Mouse (Mus musculus) hindbrain, embryonic 13.5 days (tissue): ENCODE measurements around the gene Syt3. TPM values are rescaled to one million over a fixed set of nuclear protein-coding genes. Genes with fewer than 3 reads are reported as not detected.

Experiments used
- ATAC-seq: fragments of 200-750 bp; cut with Nextera tagmentation; 2 replicates; pipeline ENCODE4 v1.8.0; 2017; ENCODE audit warnings: moderate TSS enrichment; ENCODE audit not compliant: low FRiP score
- H3K27ac ChIP-seq: fragments of 300-500 bp; sonication (generic); 2 replicates; pipeline ENCODE4 v1.5.1; 2015; ENCODE audit warnings: inconsistent platforms, mild to moderate bottlenecking, moderate library complexity
- H3K27me3 ChIP-seq: fragments of 300-500 bp; sonication (generic); 2 replicates; pipeline ENCODE4 v1.6.1; 2015; ENCODE audit warnings: mild to moderate bottlenecking, inconsistent platforms
- H3K36me3 ChIP-seq: fragments of 300-500 bp; sonication (generic); 2 replicates; pipeline ENCODE4 v1.6.1; 2015; ENCODE audit warnings: mild to moderate bottlenecking, inconsistent platforms
- H3K4me1 ChIP-seq: fragments of 300-500 bp; sonication (generic); replicated peaks from 2 replicates; pipeline ENCODE4 v1.6.1; 2015; ENCODE audit warnings: inconsistent platforms
- H3K4me2 ChIP-seq: fragments of 300-500 bp; sonication (generic); 2 replicates; pipeline ENCODE4 v1.6.1; 2015; ENCODE audit warnings: inconsistent platforms, mild to moderate bottlenecking, moderate library complexity
- H3K4me3 ChIP-seq: fragments of 300-500 bp; sonication (generic); 2 replicates; pipeline ENCODE4 v1.5.1; 2015; ENCODE audit warnings: mild to moderate bottlenecking, inconsistent platforms
- H3K9ac ChIP-seq: fragments of 300-500 bp; sonication (generic); 2 replicates; pipeline ENCODE4 v1.6.1; 2015; ENCODE audit warnings: mild to moderate bottlenecking, inconsistent platforms
- H3K9me3 ChIP-seq: fragments of 300-500 bp; sonication (generic); 2 replicates; pipeline ENCODE4 v1.6.1; 2016; ENCODE audit warnings: inconsistent platforms
- WGBS: fragments of 180-500 bp; shearing (Covaris S2); methylation state at CpG from one replicate; pipeline ENCODE4 v1.1.7; 2015; 5-methylcytosine and 5-hydroxymethylcytosine counted together
- polyA plus RNA-seq: library from polyadenylated mRNA; unstranded; fragments of >200 nt; fragmentation: Nextera tagmentation; extraction: Ambion mirVana; gene quantifications from 2 replicates; pipeline ENCODE4 v1.2.1, GENCODE M21; 2015

Gene Syt3
- polyA plus RNA-seq, 1 experiment from 2014 or later, result 26.1 TPM

DNA sequence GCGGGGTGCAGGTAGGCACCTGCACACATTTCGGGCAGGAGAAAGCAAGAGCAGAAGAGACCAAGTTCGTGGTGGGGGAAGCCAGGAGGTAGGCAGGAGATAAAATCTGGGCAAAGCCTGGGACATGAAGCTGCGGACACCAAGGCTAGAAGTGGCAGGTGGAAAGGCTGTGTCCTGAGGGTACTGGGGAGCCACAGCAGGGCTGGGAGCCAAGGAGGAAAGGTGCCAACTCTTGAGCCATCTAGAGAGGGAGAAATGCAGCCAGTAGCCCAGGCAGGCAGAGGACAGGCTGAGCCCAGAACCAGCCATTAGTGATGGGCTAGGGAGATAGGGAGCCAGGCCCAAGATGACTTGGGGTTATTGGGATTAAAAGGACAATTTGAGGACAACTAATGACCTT lies 7.9 kb downstream of the Syt3 start:
- no peaks in the 10 kb centered on the region for H3K9me3 ChIP-seq
- ATAC-seq, result no peak
- no peak overlapping the region for H3K4me3 ChIP-seq
- no peak overlapping the region for H3K4me2 ChIP-seq
- H3K36me3 ChIP-seq, result peaks cover 6% of the 10 kb centered on the region; the same call in 1 of the 2 replicates
- no peak overlapping the region for H3K27ac ChIP-seq
- no peaks in the 10 kb centered on the region for H3K4me1 ChIP-seq
- WGBS, result 89% methylated on average over 4 of the region's 4 CpGs
- H3K9ac ChIP-seq, result no peak overlapping the region
- peaks cover 12% of the 10 kb centered on the region; the same call in 1 of the 2 replicates for H3K27me3 ChIP-seq

DNA sequence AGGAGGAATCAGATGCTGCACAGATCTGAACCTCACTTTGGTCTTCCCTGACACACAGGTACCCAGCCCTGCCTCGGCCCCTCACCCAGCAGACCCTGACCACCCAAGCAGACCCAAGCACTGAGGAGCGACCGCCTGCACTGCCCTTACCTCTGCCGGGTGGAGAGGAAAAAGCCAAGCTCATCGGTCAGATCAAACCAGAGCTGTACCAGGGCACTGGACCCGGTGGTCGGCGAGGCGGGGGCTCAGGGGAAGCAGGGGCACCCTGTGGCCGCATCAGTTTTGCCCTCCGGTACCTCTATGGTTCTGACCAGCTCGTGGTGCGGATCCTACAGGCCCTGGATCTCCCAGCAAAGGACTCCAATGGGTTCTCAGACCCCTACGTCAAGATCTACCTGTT lies 8.4 kb downstream of the Syt3 start:
- 85% methylated on average over 14 of the region's 14 CpGs for WGBS

DNA sequence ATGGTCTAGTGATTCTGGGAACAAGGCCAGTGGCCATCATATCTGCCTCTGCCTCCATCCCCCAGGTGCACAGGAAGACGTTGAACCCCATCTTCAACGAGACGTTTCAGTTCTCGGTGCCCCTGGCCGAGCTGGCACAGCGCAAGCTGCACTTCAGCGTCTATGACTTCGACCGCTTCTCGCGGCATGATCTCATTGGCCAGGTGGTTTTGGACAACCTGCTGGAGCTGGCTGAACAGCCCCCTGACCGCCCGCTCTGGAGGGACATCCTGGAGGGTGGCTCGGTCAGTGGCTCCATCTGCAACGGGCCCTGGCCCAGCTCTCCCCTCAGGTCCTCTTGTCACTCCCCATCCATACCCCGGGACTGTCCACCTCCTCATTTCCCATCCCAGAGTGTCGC lies 9.4 kb downstream of the Syt3 start:
- Histone ChIP-seq H3K4me2 (no peak overlapping the region), H3K36me3 (peaks cover 6% of the 10 kb centered on the region; the same call in 1 of the 2 replicates), H3K9me3 (no peaks in the 10 kb centered on the region), H3K4me3 (no peak overlapping the region), H3K27me3 (0 out of 2 replicates have a peak, but pooled peaks cover 2% of the 10 kb centered on the region), H3K27ac (no peak overlapping the region), H3K4me1 (no peaks in the 10 kb centered on the region), H3K9ac (no peak overlapping the region)
- ATAC-seq, result no peak
- 91% methylated on average over 17 of the region's 17 CpGs for WGBS

More for the DNA sequence above, 8.4 kb downstream of the Syt3 start:
- peaks cover 6% of the 10 kb centered on the region; the same call in 1 of the 2 replicates for H3K36me3 ChIP-seq
- no peak for ATAC-seq
- no peak overlapping the region for H3K4me3 ChIP-seq
- no peak overlapping the region for H3K27ac ChIP-seq
- no peaks in the 10 kb centered on the region for H3K9me3 ChIP-seq
- no peak overlapping the region for H3K9ac ChIP-seq
- no peak overlapping the region for H3K4me2 ChIP-seq
- H3K4me1 ChIP-seq, result no peaks in the 10 kb centered on the region
- peaks cover 11% of the 10 kb centered on the region; the same call in 1 of the 2 replicates for H3K27me3 ChIP-seq

DNA sequence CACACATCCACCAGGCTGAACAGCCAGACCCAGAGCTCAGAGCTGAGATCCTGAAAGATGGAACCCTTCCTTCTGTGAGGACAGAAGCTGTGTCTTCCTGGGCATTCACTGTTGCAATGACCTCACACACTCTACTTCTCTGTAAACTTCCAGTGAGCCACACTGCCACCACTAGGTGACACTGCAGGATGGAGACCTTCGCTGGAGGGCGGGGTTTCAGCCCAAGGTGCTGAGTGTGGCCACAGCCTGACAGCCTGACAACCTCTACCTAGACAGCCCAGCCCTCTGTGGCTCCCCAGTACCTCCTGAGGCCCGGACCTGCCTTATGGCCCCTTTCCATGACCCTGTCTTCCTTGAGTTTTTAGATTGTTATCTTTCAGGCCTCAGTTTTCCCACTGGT lies 14.7 kb downstream of the Syt3 start:
- H3K27ac ChIP-seq, result no peak overlapping the region
- H3K9me3 ChIP-seq, result no peaks in the 10 kb centered on the region
- peaks cover 6% of the 10 kb centered on the region; the same call in 1 of the 2 replicates for H3K36me3 ChIP-seq
- peak; percentile 50; the same call in 1 of the 2 replicates for ATAC-seq
- no peak overlapping the region for H3K4me2 ChIP-seq
- peaks cover 13% of the 10 kb centered on the region; the same call in 1 of the 2 replicates for H3K27me3 ChIP-seq
- no peak overlapping the region for H3K4me3 ChIP-seq
- no peak overlapping the region for H3K9ac ChIP-seq
- H3K4me1 ChIP-seq, result no peaks in the 10 kb centered on the region
- WGBS, result 9% methylated on average over 3 of the region's 3 CpGs

DNA sequence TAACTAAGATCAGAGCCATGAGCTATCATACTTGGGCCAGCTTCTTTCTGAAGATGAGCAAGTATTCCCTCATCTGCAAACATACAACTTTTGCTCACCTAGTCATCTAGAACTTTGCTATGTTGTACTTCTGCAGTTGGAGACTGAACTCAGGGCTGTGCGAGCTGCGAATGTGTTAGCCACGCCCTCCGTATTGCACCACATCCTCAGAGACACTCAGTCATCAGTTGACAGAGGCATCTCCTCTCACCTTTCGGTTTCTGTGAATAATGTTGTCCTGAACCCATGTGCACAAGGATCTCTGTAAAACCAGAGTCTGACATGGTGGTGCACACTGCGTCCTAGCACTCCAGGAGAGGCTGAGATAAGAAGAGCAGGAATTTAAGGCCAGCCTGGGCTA lies 17.8 kb downstream of the Syt3 start:
- H3K4me1 ChIP-seq, result peaks cover 4% of the 10 kb centered on the region
- 86% methylated on average over 6 of the region's 6 CpGs for WGBS
- no peak overlapping the region for H3K9ac ChIP-seq
- H3K36me3 ChIP-seq, result no peaks in the 10 kb centered on the region
- no peak for ATAC-seq
- no peak overlapping the region for H3K4me2 ChIP-seq
- no peak overlapping the region for H3K4me3 ChIP-seq
- no peaks in the 10 kb centered on the region for H3K9me3 ChIP-seq
- no peak overlapping the region for H3K27ac ChIP-seq
- peaks cover 15% of the 10 kb centered on the region; the same call in 1 of the 2 replicates for H3K27me3 ChIP-seq

DNA sequence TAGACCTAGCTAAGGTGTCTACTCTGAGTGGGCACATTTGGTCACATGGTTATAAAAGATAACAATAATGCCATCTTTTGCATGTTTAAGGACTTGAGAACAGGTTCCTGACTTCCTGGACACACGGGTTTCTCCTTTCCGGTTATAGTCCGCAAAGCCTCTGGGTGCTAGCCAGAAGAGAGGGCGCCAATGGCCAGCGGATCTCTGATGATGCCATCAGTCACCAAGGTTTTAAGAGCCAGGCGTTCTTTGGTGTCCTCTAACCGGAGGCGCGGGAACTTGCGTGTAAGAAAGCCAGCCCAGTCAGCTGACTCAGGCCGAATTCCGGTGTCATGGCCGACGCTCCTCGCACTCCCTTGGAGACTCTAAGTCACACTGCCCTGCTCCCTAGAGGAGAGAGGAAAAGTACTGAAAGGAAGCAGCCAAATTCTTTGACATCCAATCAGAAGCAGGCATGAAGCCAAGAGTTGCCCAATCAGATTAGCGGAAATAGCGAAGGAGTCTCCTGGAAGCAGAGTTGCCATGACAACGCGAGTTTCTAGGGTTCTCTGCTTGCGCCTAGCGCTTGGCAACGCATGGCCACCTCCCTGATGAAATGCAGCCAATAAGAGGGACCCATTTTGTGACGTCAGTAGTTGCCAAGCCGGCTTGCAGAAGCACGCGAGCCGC lies 21.6 kb downstream of the Syt3 start:
- no peak overlapping the region for H3K9ac ChIP-seq
- ATAC-seq, result peak; percentile 96
- WGBS, result under 1% methylated on average over 27 of the region's 27 CpGs

DNA sequence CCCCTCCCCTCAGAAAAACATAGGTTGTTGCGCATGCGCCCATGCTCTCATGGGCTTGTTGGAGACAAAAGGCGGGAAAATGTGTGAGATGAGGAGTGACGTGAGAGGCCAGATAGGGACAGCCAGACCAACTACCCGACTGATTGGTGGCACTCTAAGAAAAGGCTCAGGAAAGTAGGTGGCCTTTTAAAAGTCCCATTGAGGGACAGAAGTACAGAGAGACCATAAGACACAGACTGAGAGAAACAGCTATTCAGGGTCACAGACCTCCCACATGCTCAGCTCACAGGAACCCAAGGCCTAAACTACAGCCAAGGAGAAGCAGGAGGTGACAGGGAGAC lies 22.1 kb downstream of the Syt3 start:
- Histone ChIP-seq H3K9me3 (no peaks in the 10 kb centered on the region), H3K4me2 (no peak overlapping the region), H3K27me3 (peaks cover 8% of the 10 kb centered on the region; the same call in 1 of the 2 replicates), H3K9ac (no peak overlapping the region), H3K27ac (no peak overlapping the region), H3K4me1 (peaks cover 4% of the 10 kb centered on the region), H3K4me3 (no peak overlapping the region), H3K36me3 (no peaks in the 10 kb centered on the region)
- no peak; the same call in 1 of the 2 replicates for ATAC-seq
- WGBS, result under 1% methylated on average over 5 of the region's 5 CpGs

More for the DNA sequence above, 21.6 kb downstream of the Syt3 start:
- H3K27ac ChIP-seq, result peak overlapping the region; percentile 86
- H3K4me2 ChIP-seq, result peak overlapping the region; percentile 61
- H3K36me3 ChIP-seq, result no peaks in the 10 kb centered on the region
- peak overlapping the region; percentile 41 for H3K4me3 ChIP-seq
- H3K4me1 ChIP-seq, result peaks cover 4% of the 10 kb centered on the region
- H3K9me3 ChIP-seq, result no peaks in the 10 kb centered on the region
- H3K27me3 ChIP-seq, result peaks cover 12% of the 10 kb centered on the region; the same call in 1 of the 2 replicates

DNA sequence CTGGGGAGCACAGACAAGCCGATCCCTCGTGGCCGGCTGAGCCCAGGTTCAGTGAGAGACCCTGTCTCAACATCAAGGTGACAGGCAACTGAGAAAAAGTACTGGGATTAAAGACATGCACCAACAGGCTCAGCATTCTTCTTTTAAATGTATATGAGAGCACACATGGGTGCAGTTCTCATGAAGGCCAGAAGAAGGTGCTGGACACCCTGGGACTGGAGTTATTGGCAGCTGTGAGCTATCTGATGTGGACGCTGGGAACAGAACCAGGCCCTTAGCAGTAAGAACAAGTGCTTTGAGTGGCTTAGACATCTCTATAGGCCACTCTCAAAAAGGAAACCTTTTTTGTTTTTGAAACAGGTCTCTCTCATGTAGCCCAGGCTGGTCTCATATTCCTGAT lies 27.2 kb downstream of the Syt3 start:
- H3K27ac ChIP-seq, result no peak overlapping the region
- no peak overlapping the region for H3K9ac ChIP-seq
- H3K27me3 ChIP-seq, result 0 out of 2 replicates have a peak, but pooled peaks cover 7% of the 10 kb centered on the region
- no peaks in the 10 kb centered on the region for H3K36me3 ChIP-seq
- no peak for ATAC-seq
- H3K9me3 ChIP-seq, result no peaks in the 10 kb centered on the region
- 91% methylated on average over 4 of the region's 4 CpGs for WGBS
- no peak overlapping the region for H3K4me3 ChIP-seq
- peaks cover under 1% of the 10 kb centered on the region; the same call in 1 of the 2 replicates for H3K4me1 ChIP-seq
- no peak overlapping the region for H3K4me2 ChIP-seq

DNA sequence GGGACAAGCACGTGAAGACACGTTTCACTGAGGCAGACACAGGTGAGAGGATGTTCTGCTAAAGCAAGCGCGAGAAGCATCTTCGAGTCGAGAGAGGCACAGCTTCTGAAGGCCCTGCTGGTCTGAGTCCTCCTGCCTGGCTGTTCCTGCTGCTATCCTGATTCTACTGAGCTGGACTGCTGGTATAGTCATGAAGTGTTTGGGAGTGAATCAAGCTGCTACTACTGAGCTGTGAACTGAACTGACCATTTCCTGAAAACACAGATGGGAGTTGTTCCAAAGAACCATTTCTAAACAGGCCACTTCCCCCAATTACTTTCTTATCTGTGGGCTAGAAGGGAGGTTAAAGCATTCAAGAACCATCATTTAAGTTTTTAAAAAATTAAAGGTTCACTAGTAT lies 29.4 kb downstream of the Syt3 start:
- no peaks in the 10 kb centered on the region for H3K9me3 ChIP-seq
- H3K4me3 ChIP-seq, result no peak overlapping the region
- H3K27me3 ChIP-seq, result 0 out of 2 replicates have a peak, but pooled peaks cover 3% of the 10 kb centered on the region
- no peaks in the 10 kb centered on the region for H3K4me1 ChIP-seq
- H3K4me2 ChIP-seq, result no peak overlapping the region
- no peak for ATAC-seq
- no peak overlapping the region for H3K9ac ChIP-seq
- no peaks in the 10 kb centered on the region for H3K36me3 ChIP-seq
- H3K27ac ChIP-seq, result no peak overlapping the region
- WGBS, result 84% methylated on average over 6 of the region's 6 CpGs

DNA sequence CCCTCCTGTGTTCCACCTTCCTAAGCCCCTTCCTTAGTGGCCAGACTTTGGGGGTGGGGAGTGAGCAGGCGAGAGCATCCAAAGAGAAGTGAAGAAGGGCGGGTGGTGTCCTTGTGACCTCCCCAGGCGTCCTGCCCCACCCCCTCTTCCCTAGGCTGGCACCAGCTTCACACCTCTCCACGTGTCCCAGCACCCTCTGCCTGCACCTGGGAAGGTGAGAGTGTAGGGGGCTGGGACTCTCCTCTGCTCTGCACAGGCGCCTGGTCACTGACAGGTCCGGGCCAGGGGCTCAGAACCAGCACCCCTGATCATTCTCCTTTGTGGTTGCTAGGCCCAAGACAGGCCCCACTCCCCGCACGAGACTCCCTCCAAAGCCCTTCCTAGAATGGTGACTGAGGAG lies 43.8 kb downstream of the Syt3 start:
- Histone ChIP-seq H3K4me1 (peaks cover 44% of the 10 kb centered on the region), H3K4me3 (peak overlapping the region; percentile 77), H3K36me3 (no peaks in the 10 kb centered on the region; the same call in 1 of the 2 replicates), H3K27me3 (no peaks in the 10 kb centered on the region), H3K9ac (peak overlapping the region; percentile 60), H3K27ac (peak overlapping the region; percentile 100), H3K9me3 (no peaks in the 10 kb centered on the region), H3K4me2 (peak overlapping the region; percentile 57)
- peak; percentile 5; the same call in 1 of the 2 replicates for ATAC-seq
- 11% methylated on average over 8 of the region's 8 CpGs for WGBS

DNA sequence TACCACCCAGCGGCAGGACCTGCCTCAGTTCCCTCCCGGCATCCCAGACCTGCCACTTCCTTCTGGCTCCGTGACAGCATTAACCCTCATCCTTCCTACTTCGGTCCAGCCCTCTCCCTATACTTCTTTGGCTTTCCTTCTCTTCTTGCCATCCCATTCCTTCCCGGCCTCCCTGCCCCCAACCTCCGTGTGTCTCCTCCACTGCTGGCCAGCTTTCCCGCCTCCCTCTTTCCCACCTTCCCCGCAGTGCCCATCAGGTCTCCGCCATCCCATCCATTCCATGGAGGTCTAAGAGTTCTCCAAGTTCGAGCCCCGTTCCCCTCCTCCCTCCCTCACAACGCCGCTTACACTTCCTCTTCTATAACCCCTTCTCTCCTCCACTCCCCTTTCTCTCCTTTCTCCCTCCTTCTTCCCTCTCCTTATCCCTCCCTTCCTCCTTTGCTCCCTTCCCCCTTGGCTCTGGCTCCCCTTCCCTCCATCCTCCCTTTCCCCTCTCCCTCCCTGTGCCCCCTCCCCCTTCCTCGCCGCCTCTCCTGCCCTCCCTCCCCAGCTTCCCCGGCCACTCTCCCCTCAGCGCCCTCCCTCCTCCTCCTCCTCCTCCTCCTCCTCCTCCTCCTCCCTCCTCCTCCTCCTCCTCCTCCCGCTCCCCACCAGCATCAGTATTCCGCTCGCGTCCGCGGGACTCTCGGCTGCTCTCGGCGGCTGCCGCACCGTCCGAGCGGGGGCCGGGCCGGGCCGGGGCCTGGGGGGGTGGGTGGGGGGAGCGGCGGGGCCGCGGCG lies 44.5 kb downstream of the Syt3 start:
- Histone ChIP-seq H3K27me3 (no peaks in the 10 kb centered on the region), H3K4me3 (peak overlapping the region; percentile 77), H3K4me1 (peaks cover 50% of the 10 kb centered on the region), H3K27ac (peak overlapping the region; percentile 100), H3K36me3 (no peaks in the 10 kb centered on the region; the same call in 1 of the 2 replicates), H3K9me3 (no peaks in the 10 kb centered on the region), H3K9ac (peak overlapping the region; percentile 98), H3K4me2 (peak overlapping the region; percentile 57)
- WGBS, result 2% methylated on average over 17 of the region's 38 CpGs
- peak; percentile 25 for ATAC-seq

DNA sequence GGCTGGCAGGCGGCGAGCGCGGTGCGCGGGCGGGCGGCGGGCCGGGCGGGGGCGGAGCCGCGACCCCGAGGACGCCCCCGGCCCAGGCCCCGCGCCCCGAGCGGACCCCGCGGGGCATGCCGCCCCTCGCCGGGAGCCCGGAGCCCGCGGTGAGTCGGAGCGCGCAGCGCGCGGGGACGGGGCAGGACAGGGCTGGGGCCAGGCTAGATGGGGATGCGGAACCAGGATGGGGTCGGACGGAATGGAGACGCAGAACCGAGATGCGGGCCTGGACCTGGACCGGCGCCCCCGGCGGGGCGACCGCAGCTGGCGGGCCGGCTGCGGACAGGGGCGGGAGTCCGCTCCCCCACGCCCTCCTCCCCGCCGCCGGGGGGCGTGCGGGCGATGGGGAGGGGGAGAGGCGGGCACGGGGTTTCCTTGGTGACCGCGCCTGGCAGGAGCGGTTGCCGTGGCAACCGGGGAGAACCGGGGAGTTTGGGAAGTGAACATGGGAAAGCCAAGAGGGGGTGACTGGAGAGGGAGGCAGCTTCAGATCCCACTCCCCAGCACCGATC lies 45.1 kb downstream of the Syt3 start, which contains the start of gene Lrrc4b:
Gene Lrrc4b, plus strand, starts transcription at position 51 of the 554 bp plus-strand sequence.
- ATAC-seq, result peak; percentile 60
- H3K36me3 ChIP-seq, result no peaks in the 10 kb centered on the region; the same call in 1 of the 2 replicates
- peak within 1 kb of the TSS; percentile 96 for H3K4me2 ChIP-seq
- H3K9ac ChIP-seq, result peak within 1 kb of the TSS; percentile 98
- peak within 1 kb of the TSS; percentile 77 for H3K4me3 ChIP-seq
- H3K9me3 ChIP-seq, result no peaks in the 10 kb centered on the region
- H3K27ac ChIP-seq, result peak within 1 kb of the TSS; percentile 100
- peaks cover 57% of the 10 kb centered on the region for H3K4me1 ChIP-seq
- H3K27me3 ChIP-seq, result no peaks in the 10 kb centered on the region
- under 1% methylated on average over 51 of the region's 69 CpGs for WGBS
